Mouse (Mus musculus) heart, postnatal 0 days (tissue): ENCODE measurements around the gene Pcna. TPM values are rescaled to one million over a fixed set of nuclear protein-coding genes. Genes with fewer than 3 reads are reported as not detected.

Source experiments
- ATAC-seq: fragments of 200-750 bp; cut with Nextera tagmentation; 2 replicates; pipeline ENCODE4 v1.8.0; 2017; ENCODE audit warnings: low read depth, moderate number of reproducible peaks, moderate library complexity; ENCODE audit not compliant: insufficient read depth
- DNase-seq: peaks from one replicate; pipeline ENCODE4 v3.0.0-alpha.2; 2016; ENCODE audit warnings: low spot score
- H3K27ac ChIP-seq: fragments of 300-500 bp; sonication (generic); 2 replicates; pipeline ENCODE4 v1.5.1; 2014; ENCODE audit warnings: low read depth, mild to moderate bottlenecking
- H3K27me3 ChIP-seq: fragments of 300-500 bp; sonication (generic); 2 replicates; pipeline ENCODE4 v1.6.1; 2014; ENCODE audit warnings: low read length, mixed read lengths; ENCODE audit not compliant: control insufficient read depth, insufficient read depth
- H3K36me3 ChIP-seq: fragments of 300-500 bp; sonication (generic); replicated peaks from 2 replicates; pipeline ENCODE4 v1.6.1; 2014; ENCODE audit warnings: low read length, mixed read lengths; ENCODE audit not compliant: control insufficient read depth, insufficient read depth
- H3K4me1 ChIP-seq: fragments of 300-500 bp; sonication (generic); 2 replicates; pipeline ENCODE4 v1.6.1; 2014; ENCODE audit warnings: antibody characterized with exemption; ENCODE audit not compliant: control insufficient read depth, insufficient read depth
- H3K4me2 ChIP-seq: fragments of 300-500 bp; sonication (generic); 2 replicates; pipeline ENCODE4 v1.6.1; 2014; ENCODE audit warnings: low read depth, mild to moderate bottlenecking, low read length, moderate library complexity
- H3K4me3 ChIP-seq: fragments of 300-500 bp; sonication (generic); 2 replicates; pipeline ENCODE4 v1.5.1; 2014; ENCODE audit warnings: low read depth, low read length
- H3K9ac ChIP-seq: fragments of 300-500 bp; sonication (generic); replicated peaks from 2 replicates; pipeline ENCODE4 v1.6.1; 2014; ENCODE audit warnings: low read depth, low read length, mixed read lengths
- H3K9me3 ChIP-seq: fragments of 300-500 bp; sonication (generic); replicated peaks from 2 replicates; pipeline ENCODE4 v1.6.1; 2016; ENCODE audit warnings: low read length; ENCODE audit not compliant: control insufficient read depth
- CTCF ChIP-seq: IDR thresholded peaks from 2 replicates; pipeline ENCODE4 v1.5.1; 2016; ENCODE audit warnings: antibody characterized with exemption, control low read depth, low read depth
- EP300 ChIP-seq: IDR thresholded peaks from 2 replicates; pipeline ENCODE4 v1.6.1; 2016; ENCODE audit warnings: antibody characterized with exemption, low read depth
- WGBS: fragments of 180-500 bp; shearing (Covaris S2); extraction: QIAGEN DNeasy Blood & Tissue Kit; methylation state at CpG from one replicate; pipeline ENCODE4 v1.1.7; 2014; 5-methylcytosine and 5-hydroxymethylcytosine counted together
- polyA plus RNA-seq: library from polyadenylated mRNA; unstranded; fragments of >200 nt; fragmentation: Nextera tagmentation; extraction: Ambion mirVana; gene quantifications from 2 replicates; pipeline ENCODE4 v1.2.1, GENCODE M21; 2015
- total RNA-seq: library from RNA; depleted of rRNA; stranded (reverse); fragments of >200 nt; gene quantifications from 2 replicates; pipeline ENCODE4 v1.2.3, GENCODE M21; 2014; ENCODE audit warnings: low replicate concordance

The Pcna gene
- total and polyA plus RNA-seq, 2 experiments from 2014 or later, result 74.8 to 142 TPM

GRCm38 (mm10) chr2:132284492-132285139 is 31.5 kb upstream of the Pcna start:
- no peak overlapping the region; the same call in 1 of the 2 replicates for H3K4me2 ChIP-seq
- H3K4me1 ChIP-seq, result peaks cover 65% of the 10 kb centered on the region
- peak overlapping the region; percentile 24; the same call in 1 of the 2 replicates for H3K9ac ChIP-seq
- ATAC-seq (peak; percentile 78), DNase-seq (peak; percentile 75)
- H3K27me3 ChIP-seq, result no peaks in the 10 kb centered on the region
- peak; percentile 91 for TF ChIP-seq EP300
- no peak for TF ChIP-seq CTCF
- H3K27ac ChIP-seq, result peak overlapping the region; percentile 88
- H3K9me3 ChIP-seq, result no peaks in the 10 kb centered on the region
- 0 out of 2 replicates have a peak, but pooled peaks cover 7% of the 10 kb centered on the region for H3K36me3 ChIP-seq
- no peak overlapping the region for H3K4me3 ChIP-seq
- WGBS, result 58% methylated on average over 12 of the region's 12 CpGs

GRCm38 (mm10) chr2:132283236-132284070 is 30.3 kb upstream of the Pcna start:
- no peaks in the 10 kb centered on the region for H3K9me3 ChIP-seq
- peak overlapping the region; percentile 43 for H3K4me2 ChIP-seq
- 0 out of 2 replicates have a peak, but pooled peaks cover 7% of the 10 kb centered on the region for H3K36me3 ChIP-seq
- H3K27me3 ChIP-seq, result no peaks in the 10 kb centered on the region
- 30% methylated on average over 15 of the region's 15 CpGs for WGBS
- DNase-seq (no peak), ATAC-seq (no peak)
- peak overlapping the region; percentile 88 for H3K27ac ChIP-seq
- no peak for TF ChIP-seq EP300
- no peak for TF ChIP-seq CTCF
- H3K4me3 ChIP-seq, result no peak overlapping the region
- peaks cover 64% of the 10 kb centered on the region for H3K4me1 ChIP-seq
- H3K9ac ChIP-seq, result peak overlapping the region; percentile 28; the same call in 1 of the 2 replicates

DNA sequence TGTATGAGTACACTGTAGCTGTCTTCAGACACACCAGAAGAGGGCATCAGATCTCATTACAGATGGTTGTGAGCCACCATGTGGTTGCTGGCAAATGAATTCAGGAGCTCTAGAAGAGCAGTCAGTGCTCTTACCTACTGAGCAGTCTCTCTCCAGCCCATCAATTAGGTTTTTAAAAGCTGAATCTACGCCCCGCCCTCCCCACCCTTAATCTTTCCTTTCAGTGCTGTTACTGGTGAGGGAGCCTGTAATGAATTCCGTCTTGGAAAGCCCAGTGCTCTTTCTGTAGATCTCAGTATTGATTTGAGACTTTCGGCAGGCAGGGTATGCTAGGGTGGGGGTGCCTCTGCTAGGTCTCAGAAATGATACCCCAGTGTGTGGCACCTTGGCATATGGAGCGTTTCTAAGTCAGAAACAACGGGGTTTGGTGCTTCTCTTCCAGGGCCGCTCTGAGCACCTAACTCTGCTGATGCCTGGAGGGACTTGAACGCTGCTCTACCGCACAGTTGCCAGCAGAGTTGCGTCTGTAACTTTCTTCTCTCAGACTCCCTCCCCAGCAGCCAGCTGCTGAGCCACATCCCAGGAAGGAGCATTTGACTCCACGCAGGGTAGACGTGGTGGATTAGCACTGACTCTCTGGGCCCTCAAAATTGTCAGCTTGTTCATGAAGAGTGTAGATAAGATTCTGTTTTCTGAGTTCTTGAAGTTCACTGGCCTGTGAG is 29.5 kb upstream of the Pcna start:
- Histone ChIP-seq H3K36me3 (0 out of 2 replicates have a peak, but pooled peaks cover 7% of the 10 kb centered on the region), H3K27ac (peak overlapping the region; percentile 88), H3K4me1 (peaks cover 66% of the 10 kb centered on the region), H3K9me3 (no peaks in the 10 kb centered on the region), H3K27me3 (no peaks in the 10 kb centered on the region), H3K4me3 (no peak overlapping the region), H3K9ac (peak overlapping the region; percentile 28; the same call in 1 of the 2 replicates), H3K4me2 (peak overlapping the region; percentile 43)
- ATAC-seq, result no peak
- 23% methylated on average over 12 of the region's 12 CpGs for WGBS
- no peak for DNase-seq
- TF ChIP-seq CTCF, result no peak
- no peak for TF ChIP-seq EP300

DNA sequence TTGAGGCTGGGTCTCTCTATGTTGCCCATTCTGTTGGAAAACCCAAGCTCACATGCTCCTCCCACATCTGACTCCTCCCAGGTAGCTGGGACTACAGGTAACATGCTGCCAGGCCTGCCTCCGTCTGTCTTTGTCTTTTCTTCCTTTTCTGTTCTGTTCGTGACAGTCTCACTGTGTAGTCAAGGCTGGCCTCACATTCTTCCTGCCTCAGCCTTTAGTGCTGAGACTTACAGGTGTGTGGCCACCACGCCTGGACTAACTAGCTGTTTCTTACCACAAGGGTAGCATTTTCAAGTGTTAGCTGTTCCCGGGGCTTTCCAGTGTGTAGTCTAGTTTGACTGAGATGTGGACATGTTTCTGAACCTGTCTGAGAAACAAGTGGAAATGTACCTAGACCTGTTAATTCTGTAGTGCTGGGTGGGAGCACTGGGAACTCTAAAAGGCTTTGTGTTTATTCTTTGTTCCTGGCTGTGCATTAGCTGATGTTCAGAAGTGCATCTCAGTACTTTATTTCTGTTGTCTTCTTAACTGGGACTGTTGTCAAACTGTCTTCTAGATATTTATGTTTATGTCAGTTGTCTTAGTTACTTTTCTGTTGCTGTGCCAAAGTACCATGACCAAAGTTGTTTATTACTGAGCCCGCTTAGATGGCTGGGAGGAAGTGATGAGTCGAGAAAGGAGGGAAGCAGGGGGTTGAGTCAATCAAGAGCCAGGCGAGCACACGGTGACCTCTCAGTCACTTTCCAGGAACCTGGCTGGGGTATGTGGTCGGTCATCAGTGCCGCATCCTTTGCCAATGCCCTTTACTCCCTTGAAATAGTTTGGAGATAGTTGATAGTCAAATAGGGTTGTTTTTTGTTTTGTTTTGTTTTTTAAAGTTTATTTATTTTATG is 28.7 kb upstream of the Pcna start:
- ATAC-seq (no peak), DNase-seq (peak; percentile 51)
- Histone ChIP-seq H3K4me2 (no peak overlapping the region), H3K4me3 (no peak overlapping the region), H3K27ac (peak overlapping the region; percentile 88), H3K27me3 (no peaks in the 10 kb centered on the region), H3K9me3 (no peaks in the 10 kb centered on the region), H3K9ac (no peak overlapping the region), H3K4me1 (peaks cover 58% of the 10 kb centered on the region), H3K36me3 (0 out of 2 replicates have a peak, but pooled peaks cover 7% of the 10 kb centered on the region)
- WGBS, result 42% methylated on average over 10 of the region's 10 CpGs
- TF ChIP-seq EP300 (no peak), CTCF (no peak)
